Mouse (Mus musculus) testis, adult 2 months (tissue): Measurements from ENCODE around the gene Meis1.

Experiments
- CTCF ChIP-seq: fragments of 200-500 bp; IDR thresholded peaks from 2 replicates; pipeline ENCODE4 v1.5.1; 2012; ENCODE audit warnings: low read depth, mild to moderate bottlenecking, inconsistent platforms, low read length, moderate library complexity; ENCODE audit not compliant: control insufficient read depth, insufficient read depth, insufficient replicate concordance
- POLR2A ChIP-seq: fragments of 200-500 bp; IDR thresholded peaks from 2 replicates; pipeline ENCODE4 v1.6.1; 2012; ENCODE audit warnings: low read depth, mild to moderate bottlenecking, inconsistent platforms, low read length, moderate library complexity; ENCODE audit not compliant: control insufficient read depth

DNA sequence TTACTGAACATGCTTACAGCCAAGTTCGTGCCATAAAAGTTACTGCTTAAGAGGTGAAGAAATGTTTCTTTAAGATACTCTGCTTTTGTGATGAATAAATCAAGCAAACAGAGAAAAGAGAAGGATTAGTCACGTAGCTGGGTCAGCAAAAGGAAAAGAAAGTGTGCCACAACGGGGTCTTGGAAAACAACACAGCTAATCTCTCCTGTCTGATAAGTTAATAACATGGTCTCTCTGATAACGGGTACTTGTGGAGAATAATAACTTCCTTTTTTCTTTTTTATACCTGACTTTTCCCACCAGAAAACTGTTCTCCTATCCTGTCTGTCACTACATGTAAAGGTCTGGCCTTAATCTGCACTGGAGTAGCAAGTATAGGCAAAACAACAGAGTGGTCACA lies 37.4 kb downstream of the Meis1 start:
- TF ChIP-seq CTCF, result no peak
- no peak for TF ChIP-seq POLR2A
